9 mouse cellular contexts compared by ENCODE assay signal in genomic region chr3:27345526-27345925, GRCm38 (mm10). TPM values are rescaled to one million over a fixed set of nuclear protein-coding genes. Genes with fewer than 3 reads are reported as not detected.
DNase-seq lines count a peak whose midpoint lies in the region; ATAC-seq and TF ChIP-seq lines count a peak whose summit lies in the region.
"Had no signal": no experiment of that assay in that cellular context is flagged by ENCODE, and none has a peak within 500 bp of the region (broad histone marks: within the 10 kb centered on the region; RNA-seq: fewer than 3 reads in every experiment).

No protein-coding gene starts in this region.

- no peak for TF ChIP-seq POLR2A in CH12.LX (IDR thresholded peaks at IDR 0.05; ENCODE audit: low read depth, low read length)

- 49% methylated on average over 6 of the region's 6 CpGs for WGBS in heart, embryonic 10.5 days
- WGBS in midbrain, embryonic 16.5 days, result 43% methylated on average over 6 of the region's 6 CpGs

- TF ChIP-seq RAD21 in CH12.LX (IDR thresholded peaks at IDR 0.05; ENCODE audit: low read depth, low read length), result peak; percentile 47

- no peak overlapping the region for H3K4me3 ChIP-seq in heart, embryonic 10.5 days
- no peak overlapping the region for H3K4me3 ChIP-seq in CH12.LX (replicated peaks in 1 of 3; ENCODE audit: low read depth in 2 of 3, low read length in 2 of 3, poor library complexity in 1 of 3)
- H3K4me3 ChIP-seq in midbrain, embryonic 16.5 days (ENCODE audit: low read depth, low read length), result no peak overlapping the region
- H3K4me3 ChIP-seq: heart, embryonic 15.5 days had no signal

- no peak overlapping the region for H3K27ac ChIP-seq in heart, embryonic 10.5 days
- no peak overlapping the region for H3K27ac ChIP-seq in CH12.LX (ENCODE audit: insufficient read depth, low read depth)
- no peak overlapping the region for H3K27ac ChIP-seq in midbrain, embryonic 16.5 days (ENCODE audit: low read length)
- H3K27ac ChIP-seq: heart, embryonic 15.5 days had no signal

- dilution Hi-C loops in CH12.LX (cut with MboI; ENCODE audit: extremely low pct_ligation_motif_present, extremely low pct_unique_long_range_greater_than_20kb, low sequenced_read_pairs), result no loop called here

- H3K4me1 ChIP-seq in heart, embryonic 10.5 days, result no peaks in the 10 kb centered on the region
- no peaks in the 10 kb centered on the region for H3K4me1 ChIP-seq in CH12.LX (ENCODE audit: control insufficient read depth in 1 of 2, insufficient read depth in 2 of 2)
- no peaks in the 10 kb centered on the region for H3K4me1 ChIP-seq in midbrain, embryonic 16.5 days (ENCODE audit: control insufficient read depth, insufficient read depth, low read length)
- H3K4me1 ChIP-seq: heart, embryonic 15.5 days had no signal

- in situ Hi-C loops in CH12.LX (cut with MboI; ENCODE audit: low pct_ligation_motif_present, low pct_unique_long_range_greater_than_20kb, low sequenced_read_pairs), result no loop called here

- TF ChIP-seq EP300 in CH12.LX (IDR thresholded peaks at IDR 0.05; ENCODE audit: low read length), result no peak

- no peaks in the 10 kb centered on the region for H3K9me3 ChIP-seq in heart, embryonic 10.5 days
- no peaks in the 10 kb centered on the region for H3K9me3 ChIP-seq in CH12.LX (replicated peaks; ENCODE audit: low read length)
- no peaks in the 10 kb centered on the region for H3K9me3 ChIP-seq in midbrain, embryonic 16.5 days (replicated peaks; ENCODE audit: control insufficient read depth, low read length, poor library complexity, severe bottlenecking)
- H3K9me3 ChIP-seq: heart, embryonic 15.5 days had no signal

- no peaks in the 10 kb centered on the region for H3K79me2 ChIP-seq in CH12.LX (replicated peaks; ENCODE audit: control insufficient read depth, extremely low read depth, insufficient read depth, poor library complexity, severe bottlenecking)

- peak; percentile 95 for DNase-seq in heart, adult 11 months
- DNase-seq in heart, embryonic 10.5 days (ENCODE audit: low spot score), result no peak
- peak; percentile 57 for DNase-seq in CH12.LX (ENCODE audit: extremely low read depth)
- DNase-seq in c-Kit-negative CD71-positive TER-119-positive erythroid progenitor cells, embryonic 14.5 days (ENCODE audit: low read depth, low spot score), result peak; percentile 1
- peak; percentile 33 to 52 for DNase-seq in monocyte, adult 2 months (ENCODE audit: low read depth in 1 of 2, low spot score in 2 of 2)
- DNase-seq in thymus, postnatal 4 days, result peak; percentile 92

- peak; percentile 99 for ATAC-seq in inflammation-experienced regulatory T-cells, adult 6 months
- no peak for ATAC-seq in midbrain, embryonic 16.5 days

- peak; percentile 48 to 78; a peak in 3 of 4 replicates for TF ChIP-seq CTCF in CH12.LX (conservative IDR thresholded peaks at IDR 0.05 in 1 of 2, IDR thresholded peaks at IDR 0.05 in 1 of 2; ENCODE audit: low read depth in 2 of 2, low read length in 2 of 2)

- no peaks in the 10 kb centered on the region for H3K36me3 ChIP-seq in heart, embryonic 10.5 days
- no peaks in the 10 kb centered on the region for H3K36me3 ChIP-seq in CH12.LX (replicated peaks in 1 of 2; ENCODE audit: control insufficient read depth in 1 of 2, insufficient read depth in 1 of 2, low read length in 1 of 2)
- no peaks in the 10 kb centered on the region for H3K36me3 ChIP-seq in midbrain, embryonic 16.5 days (ENCODE audit: control insufficient read depth, insufficient read depth, low read length)
- H3K36me3 ChIP-seq: heart, embryonic 15.5 days had no signal

- H3K27me3 ChIP-seq in heart, embryonic 10.5 days (ENCODE audit: insufficient read depth, poor library complexity, severe bottlenecking), result no peaks in the 10 kb centered on the region
- no peaks in the 10 kb centered on the region for H3K27me3 ChIP-seq in CH12.LX (replicated peaks)
- H3K27me3 ChIP-seq in midbrain, embryonic 16.5 days (ENCODE audit: control insufficient read depth, insufficient read depth, low read depth, low read length), result no peaks in the 10 kb centered on the region
- H3K27me3 ChIP-seq: heart, embryonic 15.5 days had no signal

- no peak overlapping the region for H3K9ac ChIP-seq in CH12.LX (ENCODE audit: insufficient read depth, low read depth)
- no peak overlapping the region for H3K9ac ChIP-seq in midbrain, embryonic 16.5 days (ENCODE audit: low read depth, low read length)
- H3K9ac ChIP-seq: heart, embryonic 15.5 days had no signal

- H3K4me2 ChIP-seq in CH12.LX (ENCODE audit: insufficient read depth, low read depth, poor library complexity, severe bottlenecking), result no peak overlapping the region
- no peak overlapping the region for H3K4me2 ChIP-seq in midbrain, embryonic 16.5 days (ENCODE audit: low read length)
- H3K4me2 ChIP-seq: heart, embryonic 15.5 days had no signal

TF ChIP-seq in CH12.LX, 34 proteins besides CTCF, POLR2A, EP300 and RAD21:
- TF ChIP-seq SMC3 (IDR thresholded peaks at IDR 0.05; ENCODE audit: low read depth, low read length), result peak; percentile 78
- no peak for TF ChIP-seq ELF1 (IDR thresholded peaks at IDR 0.05; ENCODE audit: low read depth, low read length)

RNA-seq across cellular contexts. Expression of gene Ghsr, which starts 25.6 kb away (rescaled TPM):
- polyA plus RNA-seq in heart, embryonic 10.5 days (2016; fragmentation: Nextera tagmentation; extraction: Ambion mirVana), result not detected in 2 replicates
- not detected in 2 replicates for total RNA-seq in CH12.LX (2012; rRNA removed)
- not detected in 2 replicates for total RNA-seq in CH12.LX (2014; rRNA removed)
- polyA plus RNA-seq in CH12.LX (2012; ENCODE audit: insufficient read length, low read depth), result not detected in 2 replicates
- not detected for polyA plus RNA-seq in inflammation-experienced regulatory T-cells, adult 6 months (2017; shearing (Covaris generic))
- 0.37 and 0.59 TPM in 2 replicates for polyA plus RNA-seq in midbrain, embryonic 16.5 days (2015; fragmentation: Nextera tagmentation; extraction: Ambion mirVana)
- polyA plus RNA-seq: heart, embryonic 15.5 days had no signal

RNA-seq across cellular contexts. Expression of gene Tnfsf10, which starts 28.7 kb away (rescaled TPM):
- not detected in 2 replicates for polyA plus RNA-seq in heart, embryonic 10.5 days (2016; fragmentation: Nextera tagmentation; extraction: Ambion mirVana)
- 0.17 TPM in 2 replicates for total RNA-seq in CH12.LX (2012; rRNA removed)
- 1.0 TPM in 2 replicates for total RNA-seq in CH12.LX (2014; rRNA removed)
- 0.69 and 0.79 TPM in 2 replicates for polyA plus RNA-seq in CH12.LX (2012; ENCODE audit: insufficient read length, low read depth)
- 10 to 100 TPM; 17.7 to 30.1 (median 22.4) TPM for polyA plus RNA-seq in inflammation-experienced regulatory T-cells, adult 6 months (2017; shearing (Covaris generic))
- polyA plus RNA-seq in midbrain, embryonic 16.5 days (2015; fragmentation: Nextera tagmentation; extraction: Ambion mirVana), result 0.10 and 0.14 TPM in 2 replicates

Comparison
In these comparisons a context has a peak if more than half of its experiments do, and no peak if none do; other contexts are left out.
1. RNA of gene Tnfsf10, which starts 28.7 kb away (polyA plus RNA-seq): 17.7 to 30.1 TPM in inflammation-experienced regulatory T-cells, adult 6 months; 0.69 to 0.79 TPM in CH12.LX, 0.10 to 0.14 TPM in midbrain, embryonic 16.5 days and not detected in heart, embryonic 10.5 days; every median in the first group is over 10 times any median in the second.